Mouse (Mus musculus) CH12.LX (cell line): Measurements from ENCODE around the gene Limd1. TPM values are rescaled to one million over a fixed set of nuclear protein-coding genes. Genes with fewer than 3 reads are reported as not detected.

Source experiments
- DNase-seq: peaks from one replicate; pipeline ENCODE4 v3.0.0-alpha.2; 2013; ENCODE audit errors: extremely low read depth
- H3K27ac ChIP-seq: 2 replicates; pipeline ENCODE4 v1.5.1; 2012; ENCODE audit warnings: low read depth, mild to moderate bottlenecking, control low read depth, moderate library complexity; ENCODE audit not compliant: insufficient read depth
- H3K27me3 ChIP-seq: replicated peaks from 2 replicates; pipeline ENCODE3; 2012; ENCODE audit warnings: inconsistent platforms
- H3K36me3 ChIP-seq, 2 experiments: replicated peaks in 1 of 2; 2 replicates each; pipeline versions ENCODE3 to v1.6.1; 2012; ENCODE audit warnings: inconsistent platforms in 1 of 2, low read length in 1 of 2, mild to moderate bottlenecking in 1 of 2, mixed read lengths in 1 of 2, moderate library complexity in 1 of 2; ENCODE audit not compliant: control insufficient read depth in 1 of 2, insufficient read depth in 1 of 2
- H3K4me1 ChIP-seq, 2 experiments: 2 replicates each; pipeline ENCODE4 v1.6.1; 2012; ENCODE audit warnings: inconsistent platforms in 1 of 2, moderate library complexity in 1 of 2; ENCODE audit not compliant: insufficient read depth in 2 of 2, control insufficient read depth in 1 of 2
- H3K4me2 ChIP-seq: 2 replicates; pipeline ENCODE4 v1.6.1; 2012; ENCODE audit warnings: low read depth, mild to moderate bottlenecking, control low read depth; ENCODE audit not compliant: poor library complexity, insufficient read depth, severe bottlenecking
- H3K4me3 ChIP-seq, 3 experiments: fragments of 150-350 bp in 1 of 3; sonication (generic) in 1 of 3; replicated peaks in 1 of 3; 2 replicates each; pipeline versions ENCODE3 to v1.5.1; 2011 to 2012; ENCODE audit warnings: low read depth in 2 of 3, low read length in 2 of 3, mild to moderate bottlenecking in 2 of 3, moderate library complexity in 2 of 3, control low read depth in 1 of 3, improper control_type of control experiment in 1 of 3, inconsistent platforms in 1 of 3, mixed read lengths in 1 of 3; ENCODE audit not compliant: poor library complexity in 1 of 3
- H3K79me2 ChIP-seq: replicated peaks from 2 replicates; pipeline ENCODE4 v1.6.1; 2012; ENCODE audit warnings: mild to moderate bottlenecking, moderate library complexity; ENCODE audit not compliant: control insufficient read depth, poor library complexity, insufficient read depth, severe bottlenecking; ENCODE audit errors: extremely low read depth
- H3K9ac ChIP-seq: 2 replicates; pipeline ENCODE4 v1.6.1; 2012; ENCODE audit warnings: low read depth, mild to moderate bottlenecking, control low read depth, moderate library complexity; ENCODE audit not compliant: insufficient read depth
- H3K9me3 ChIP-seq: replicated peaks from 2 replicates; pipeline ENCODE3; 2012; ENCODE audit warnings: low read length, inconsistent platforms, mixed read lengths
- CHD2 ChIP-seq: IDR thresholded peaks from 2 replicates; pipeline ENCODE4 v1.6.1; 2011; ENCODE audit warnings: low read length, improper control_type of control experiment
- CTCF ChIP-seq, 2 experiments: IDR thresholded peaks in 1 of 2; conservative IDR thresholded peaks in 1 of 2; 2 replicates each; pipeline ENCODE4 v1.5.1; 2011 to 2012; ENCODE audit warnings: low read depth in 2 of 2, low read length in 2 of 2, improper control_type of control experiment in 1 of 2, inconsistent platforms in 1 of 2, mild to moderate bottlenecking in 1 of 2, moderate library complexity in 1 of 2
- E2F4 ChIP-seq: IDR thresholded peaks from 2 replicates; pipeline ENCODE4 v1.6.1; 2011; ENCODE audit warnings: low read depth, low read length, improper control_type of control experiment; ENCODE audit not compliant: insufficient replicate concordance
- ETS1 ChIP-seq: conservative IDR thresholded peaks from 2 replicates; pipeline ENCODE4 v1.6.1; 2012; ENCODE audit warnings: low read depth, mild to moderate bottlenecking, inconsistent platforms, low read length, improper control_type of control experiment, moderate library complexity
- GABPA ChIP-seq: IDR thresholded peaks from 2 replicates; pipeline ENCODE4 v1.6.1; 2012; ENCODE audit warnings: low read depth, low read length, improper control_type of control experiment, inconsistent platforms; ENCODE audit not compliant: insufficient replicate concordance
- HCFC1 ChIP-seq: IDR thresholded peaks from 2 replicates; pipeline ENCODE4 v1.6.1; 2012; ENCODE audit warnings: low read depth, mild to moderate bottlenecking, inconsistent platforms, low read length, improper control_type of control experiment
- IRF4 ChIP-seq: IDR thresholded peaks from 2 replicates; pipeline ENCODE4 v1.6.1; 2014; ENCODE audit warnings: low read depth, mild to moderate bottlenecking, inconsistent platforms, low read length, improper control_type of control experiment
- JUN ChIP-seq: IDR thresholded peaks from 2 replicates; pipeline ENCODE4 v1.6.1; 2011; ENCODE audit warnings: low read depth, mild to moderate bottlenecking, low read length, improper control_type of control experiment, moderate library complexity; ENCODE audit not compliant: insufficient read depth
- JUND ChIP-seq: conservative IDR thresholded peaks from 2 replicates; pipeline ENCODE4 v1.6.1; 2011; ENCODE audit warnings: low read depth, low read length, improper control_type of control experiment
- KAT2A ChIP-seq: IDR thresholded peaks from 2 replicates; pipeline ENCODE4 v1.6.1; 2012; ENCODE audit warnings: low read length, improper control_type of control experiment, inconsistent platforms; ENCODE audit not compliant: insufficient replicate concordance
- MAFK ChIP-seq: IDR thresholded peaks from 2 replicates; pipeline ENCODE4 v1.6.1; 2011; ENCODE audit warnings: low read length, improper control_type of control experiment; ENCODE audit not compliant: insufficient replicate concordance
- MAZ ChIP-seq: IDR thresholded peaks from 2 replicates; pipeline ENCODE4 v1.6.1; 2012; ENCODE audit warnings: low read depth, mild to moderate bottlenecking, inconsistent platforms, low read length, improper control_type of control experiment, moderate library complexity
- MEF2A ChIP-seq: IDR thresholded peaks from 2 replicates; pipeline ENCODE4 v1.6.1; 2014; ENCODE audit warnings: low read depth, mild to moderate bottlenecking, inconsistent platforms, low read length, improper control_type of control experiment, borderline replicate concordance
- MXI1 ChIP-seq: IDR thresholded peaks from 2 replicates; pipeline ENCODE4 v1.6.1; 2011; ENCODE audit warnings: mild to moderate bottlenecking, low read depth, low read length, improper control_type of control experiment
- MYC ChIP-seq: IDR thresholded peaks from 2 replicates; pipeline ENCODE4 v1.6.1; 2011; ENCODE audit warnings: low read depth, mild to moderate bottlenecking, improper control_type of control experiment, low read length
- NELFE ChIP-seq: IDR thresholded peaks from 2 replicates; pipeline ENCODE4 v1.6.1; 2011; ENCODE audit warnings: low read depth, low read length, improper control_type of control experiment
- NRF1 ChIP-seq: IDR thresholded peaks from 2 replicates; pipeline ENCODE4 v1.6.1; 2014; ENCODE audit warnings: low read depth, mild to moderate bottlenecking, inconsistent platforms, low read length, improper control_type of control experiment, moderate library complexity
- POLR2A ChIP-seq: IDR thresholded peaks from 2 replicates; pipeline ENCODE4 v1.6.1; 2011; ENCODE audit warnings: low read depth, mild to moderate bottlenecking, improper control_type of control experiment, low read length
- POLR2AphosphoS2 ChIP-seq: IDR thresholded peaks from 2 replicates; pipeline ENCODE4 v1.6.1; 2011; ENCODE audit warnings: low read depth, low read length, improper control_type of control experiment
- RAD21 ChIP-seq: IDR thresholded peaks from 2 replicates; pipeline ENCODE4 v1.6.1; 2011; ENCODE audit warnings: low read depth, mild to moderate bottlenecking, low read length, improper control_type of control experiment, moderate library complexity
- SIN3A ChIP-seq: IDR thresholded peaks from 2 replicates; pipeline ENCODE4 v1.6.1; 2012; ENCODE audit warnings: low read length, improper control_type of control experiment, inconsistent platforms
- SMC3 ChIP-seq: IDR thresholded peaks from 2 replicates; pipeline ENCODE4 v1.6.1; 2011; ENCODE audit warnings: low read depth, low read length, improper control_type of control experiment
- TBP ChIP-seq: conservative IDR thresholded peaks from 2 replicates; pipeline ENCODE4 v1.6.1; 2011; ENCODE audit warnings: low read depth, low read length, improper control_type of control experiment
- TCF12 ChIP-seq: IDR thresholded peaks from 2 replicates; pipeline ENCODE4 v1.6.1; 2014; ENCODE audit warnings: low read depth, mild to moderate bottlenecking, inconsistent platforms, low read length, improper control_type of control experiment
- UBTF ChIP-seq: IDR thresholded peaks from 2 replicates; pipeline ENCODE4 v1.6.1; 2012; ENCODE audit warnings: low read depth, mild to moderate bottlenecking, inconsistent platforms, low read length, improper control_type of control experiment, moderate library complexity
- USF1 ChIP-seq: IDR thresholded peaks from 2 replicates; pipeline ENCODE4 v1.6.1; 2014; ENCODE audit warnings: low read depth, mild to moderate bottlenecking, inconsistent platforms, low read length, improper control_type of control experiment
- USF2 ChIP-seq: conservative IDR thresholded peaks from 2 replicates; pipeline ENCODE4 v1.6.1; 2011; ENCODE audit warnings: low read depth, low read length, improper control_type of control experiment
- ZC3H11A ChIP-seq: IDR thresholded peaks from 2 replicates; pipeline ENCODE4 v1.6.1; 2012; ENCODE audit warnings: low read depth, mild to moderate bottlenecking, inconsistent platforms, low read length, improper control_type of control experiment
- ZNF384 ChIP-seq: IDR thresholded peaks from 2 replicates; pipeline ENCODE4 v1.6.1; 2012; ENCODE audit warnings: low read depth, low read length, improper control_type of control experiment, inconsistent platforms
- dilution Hi-C: fragments of 300-500 bp; cut with MboI; formaldehyde crosslinking; loops from 2 replicates; pipeline ENCODE4 v1.14.3; 2020; ENCODE audit warnings: low sequenced_read_pairs; ENCODE audit not compliant: extremely low pct_unique_long_range_greater_than_20kb, extremely low pct_ligation_motif_present
- in situ Hi-C: fragments of 300-500 bp; cut with MboI; formaldehyde crosslinking; loops from 3 replicates; pipeline ENCODE4 v1.14.3; 2019; ENCODE audit warnings: low sequenced_read_pairs, low pct_ligation_motif_present, low pct_unique_long_range_greater_than_20kb, mixed read lengths
- polyA plus RNA-seq: library from polyadenylated mRNA; unstranded; fragments of >175 nt; gene quantifications from 2 replicates; pipeline ENCODE4 v1.2.1, GENCODE M21; 2012; ENCODE audit warnings: low read depth; ENCODE audit not compliant: insufficient read length
- total RNA-seq, 2 experiments: library from RNA; depleted of rRNA; stranded (reverse); fragments of 300-350 nt in 1 of 2; fragments of >200 nt in 1 of 2; gene quantifications; 2 replicates each; pipeline ENCODE4 v1.2.3; 2012 to 2014

The Limd1 gene
- total and polyA plus RNA-seq, 3 experiments = 52.7 to 64.5 (median 60.5) TPM

DNA sequence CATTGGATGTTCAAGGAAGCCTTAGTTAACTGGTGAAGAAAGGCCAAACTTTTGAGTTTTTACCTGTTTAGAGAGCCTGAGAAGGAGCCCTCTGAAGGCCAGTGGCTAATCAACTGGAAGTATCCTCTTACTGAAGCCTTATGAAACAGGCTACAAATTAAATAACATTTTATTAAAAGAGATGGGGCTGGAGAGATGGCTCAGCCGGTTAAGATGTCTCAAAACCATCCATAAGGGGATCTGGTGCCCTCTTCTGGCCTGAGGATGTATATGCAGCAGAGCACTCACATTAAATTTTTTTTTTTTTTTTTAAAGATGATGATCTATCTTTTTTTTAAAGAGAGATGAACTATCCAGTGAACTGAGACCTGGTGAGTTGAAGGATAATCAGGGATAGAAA, 46.6 kb downstream of the Limd1 start:
- Histone ChIP-seq H3K4me3 (no peak overlapping the region), H3K9me3 (no peaks in the 10 kb centered on the region), H3K27me3 (no peaks in the 10 kb centered on the region)
- in situ Hi-C loops = loop anchor here (5.0 to 10.0 kb wide), 2 partner anchors 63 to 270 kb away; no protein-coding TSS in a partner anchor
- no peak for TF ChIP-seq POLR2A
- TF ChIP-seq SIN3A = 0 out of 2 replicates have a peak, but pooled peaks have one; percentile 39
- TF ChIP-seq IRF4 = no peak
- peak; percentile 99 for TF ChIP-seq ZNF384
- no peak for TF ChIP-seq USF2
- TF ChIP-seq ETS1 = no peak
- TF ChIP-seq CHD2 = no peak
- TF ChIP-seq ZC3H11A = peak; percentile 30; the same call in 1 of the 2 replicates
- no peak for TF ChIP-seq TCF12
- no peak for TF ChIP-seq E2F4
- peak; percentile 63 for TF ChIP-seq RAD21
- no peak for TF ChIP-seq POLR2AphosphoS2
- peak; percentile 54 for TF ChIP-seq SMC3
- TF ChIP-seq CTCF (conservative IDR thresholded peaks at IDR 0.05 in 1 of 2, IDR thresholded peaks at IDR 0.05 in 1 of 2; ENCODE audit: low read depth in 2 of 2, low read length in 2 of 2) = peak; percentile 69 to 76
- TF ChIP-seq NRF1 = no peak
- TF ChIP-seq MEF2A = 0 out of 2 replicates have a peak, but pooled peaks have one; percentile 16
- TF ChIP-seq GABPA = no peak
- no peak for TF ChIP-seq NELFE
- 0 out of 2 replicates have a peak, but pooled peaks have one; percentile 14 for TF ChIP-seq MAZ
- TF ChIP-seq, all 38 proteins: peak for 8
- peaks cover 4% of the 10 kb centered on the region for H3K79me2 ChIP-seq
- peaks cover 6 to 22% of the 10 kb centered on the region in 2 experiments for H3K4me1 ChIP-seq
- no peak overlapping the region for H3K27ac ChIP-seq
- DNase-seq = peak; percentile 78
- dilution Hi-C loops = no loop called here
- H3K4me2 ChIP-seq = no peak overlapping the region
- peaks cover 7 to 27% of the 10 kb centered on the region in 2 experiments for H3K36me3 ChIP-seq
- H3K9ac ChIP-seq = no peak overlapping the region

- no peak for DNase-seq
- peak overlapping the region; percentile 77 for H3K4me2 ChIP-seq
- peaks cover 0 to 16% of the 10 kb centered on the region in 2 experiments for H3K36me3 ChIP-seq
- in situ Hi-C loops = loop anchor here (5.0 to 10.0 kb wide), 2 partner anchors 64 to 272 kb away; no protein-coding TSS in a partner anchor
- dilution Hi-C loops = no loop called here
- peak overlapping the region; percentile 39; the same call in 1 of the 2 replicates for H3K9ac ChIP-seq
- H3K4me3 ChIP-seq = peak overlapping the region in 1 of 3 experiments; percentile 23
- H3K27me3 ChIP-seq = no peaks in the 10 kb centered on the region
- peaks cover 16% of the 10 kb centered on the region for H3K79me2 ChIP-seq
- no peaks in the 10 kb centered on the region for H3K9me3 ChIP-seq
- peaks cover 6 to 26% of the 10 kb centered on the region in 2 experiments for H3K4me1 ChIP-seq
- peak overlapping the region; percentile 27 for H3K27ac ChIP-seq
- TF ChIP-seq CTCF (conservative IDR thresholded peaks at IDR 0.05 in 1 of 2, IDR thresholded peaks at IDR 0.05 in 1 of 2; ENCODE audit: low read depth in 2 of 2, low read length in 2 of 2) (no peak), USF2 (peak; percentile 13; the same call in 1 of the 2 replicates), MYC (peak; percentile 53; the same call in 1 of the 2 replicates), GABPA (no peak), JUN (no peak), ZNF384 (no peak), RAD21 (no peak), MAFK (no peak), E2F4 (no peak), MAZ (no peak), POLR2A (no peak), MXI1 (peak; percentile 42; the same call in 1 of the 2 replicates), USF1 (no peak), POLR2AphosphoS2 (no peak), JUND (no peak), HCFC1 (no peak), UBTF (no peak), NRF1 (no peak), TCF12 (no peak), ZC3H11A (no peak), KAT2A (no peak), SIN3A (no peak), CHD2 (no peak), TBP (0 out of 2 replicates have a peak, but pooled peaks have one; percentile 62)
These were observed 48.0 kb downstream of the Limd1 start for GRCm38 (mm10) chr9:123526502-123526901.
